Mouse (Mus musculus) embryo, embryonic 10 days (tissue): ENCODE measurements around the gene Gnb5.

Experiments used
- DNase-seq: peaks from one replicate; pipeline ENCODE4 v3.0.0-alpha.2; 2015; ENCODE audit warnings: low spot score

Gnb5 gene

DNA sequence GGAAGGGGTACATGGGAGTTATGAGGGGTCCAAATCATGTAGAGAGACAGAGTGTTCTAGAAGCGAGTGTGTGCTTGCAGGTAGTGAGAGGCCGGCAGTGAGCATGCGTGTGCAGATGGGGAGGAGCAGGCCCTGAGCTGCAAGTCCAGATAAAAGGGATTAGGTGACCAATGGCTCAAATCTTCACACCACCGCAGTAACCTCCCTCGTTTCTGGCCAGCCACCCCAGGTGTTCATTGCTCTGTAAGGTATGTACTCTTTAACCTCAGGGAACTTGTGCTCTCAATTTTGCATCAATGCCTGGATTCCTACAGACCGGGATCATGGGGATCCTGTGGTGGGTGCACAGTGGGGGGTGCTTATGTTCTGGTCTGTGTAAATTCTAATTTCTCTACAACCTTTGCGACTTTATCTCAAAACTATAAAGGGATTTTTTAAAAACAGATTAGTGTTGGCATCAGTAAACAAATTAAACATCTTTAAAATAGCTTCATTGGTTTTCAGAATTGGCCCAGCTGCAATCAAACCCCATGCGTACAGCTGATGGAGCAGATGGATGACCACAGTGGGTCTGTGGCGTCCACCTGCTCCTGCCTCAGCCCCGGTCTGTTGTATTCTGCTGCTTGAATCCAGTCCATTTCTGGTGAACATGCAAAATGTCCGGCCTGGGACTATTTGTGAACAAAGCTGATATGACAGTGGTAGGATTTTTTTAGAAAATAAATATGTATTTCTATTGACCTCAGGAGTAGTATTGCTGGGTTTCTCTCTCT lies at the start of gene Gnb5:
Gene Gnb5, plus strand, starts transcription at position 163 of the 773 bp plus-strand sequence.
- no peak for DNase-seq

GRCm38 (mm10) chr9:75258792-75259191 lies 47.3 kb upstream of the Gnb5 start:
- no peak for DNase-seq

DNA sequence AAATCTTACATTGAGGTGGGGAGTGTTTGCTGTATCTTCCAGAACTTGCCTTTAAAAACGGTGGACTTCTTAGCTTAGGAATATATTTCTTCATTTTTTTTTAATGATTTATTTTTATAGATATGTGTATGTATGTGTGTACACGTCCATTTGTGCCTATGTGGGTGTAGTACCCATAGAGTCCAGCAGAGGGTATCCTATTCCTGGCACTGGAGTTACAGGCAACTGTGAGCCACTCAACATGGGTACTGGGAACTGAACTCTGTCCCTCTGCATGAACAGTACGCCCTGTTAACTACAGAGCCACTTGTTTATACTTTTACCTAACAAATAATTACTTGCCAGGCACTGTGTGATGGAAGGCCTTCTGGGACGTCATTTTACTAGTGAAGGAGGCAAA lies 46.4 kb upstream of the Gnb5 start:
- DNase-seq: no peak

- DNase-seq: peak; percentile 60
Observed at GRCm38 (mm10) chr9:75261332-75261872, 44.7 kb upstream of the Gnb5 start.

DNA sequence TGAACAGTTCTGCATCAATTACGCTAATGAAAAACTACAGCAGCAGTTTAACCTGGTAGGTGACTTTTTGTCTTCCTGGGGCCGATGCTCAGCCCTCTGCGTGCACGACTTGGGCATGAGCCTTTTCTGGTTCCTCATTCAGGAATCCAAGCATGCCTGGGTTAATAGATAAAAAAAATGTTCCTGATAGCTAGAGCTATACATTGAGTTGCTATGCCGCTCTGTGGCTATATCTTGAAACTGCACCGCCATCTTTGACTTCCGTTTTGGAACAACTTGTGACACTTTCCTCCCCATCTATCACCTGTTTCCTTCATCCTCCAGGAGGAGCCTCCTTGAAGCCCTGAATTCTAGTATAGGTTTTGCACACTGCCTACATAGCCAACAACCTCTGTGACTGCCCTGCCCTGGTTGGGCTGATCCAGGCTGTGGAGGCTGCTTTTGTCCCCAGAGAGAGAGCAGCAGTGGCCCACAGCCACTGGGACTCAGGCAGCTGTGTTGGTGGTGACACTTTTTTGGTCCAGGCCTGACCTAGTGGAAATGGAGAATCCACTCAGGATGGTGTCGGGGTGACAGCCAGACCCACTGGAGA lies 43.8 kb upstream of the Gnb5 start:
- DNase-seq: peak; percentile 33

GRCm38 (mm10) chr9:75264008-75264718 lies 41.9 kb upstream of the Gnb5 start:
- DNase-seq: no peak

DNA sequence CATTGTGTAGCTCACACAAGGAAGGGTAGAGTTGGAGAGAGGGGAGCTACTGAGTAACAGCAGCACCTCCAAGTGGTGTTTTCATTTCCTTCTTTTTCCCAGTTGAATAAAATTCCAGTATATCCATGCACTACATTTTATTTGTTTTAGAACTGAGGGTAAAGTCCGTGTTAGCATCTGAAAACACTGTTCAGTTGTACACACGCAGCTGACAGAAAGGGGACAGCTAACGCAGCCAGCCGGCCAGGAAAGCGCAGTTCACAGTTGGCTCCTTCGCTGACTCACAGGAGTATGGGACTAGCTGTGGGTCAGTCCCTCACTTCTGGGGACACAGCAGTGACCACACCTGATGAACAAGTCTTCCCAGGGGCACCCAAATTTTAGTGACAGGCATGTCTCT lies 38.9 kb upstream of the Gnb5 start:
- DNase-seq: no peak

DNA sequence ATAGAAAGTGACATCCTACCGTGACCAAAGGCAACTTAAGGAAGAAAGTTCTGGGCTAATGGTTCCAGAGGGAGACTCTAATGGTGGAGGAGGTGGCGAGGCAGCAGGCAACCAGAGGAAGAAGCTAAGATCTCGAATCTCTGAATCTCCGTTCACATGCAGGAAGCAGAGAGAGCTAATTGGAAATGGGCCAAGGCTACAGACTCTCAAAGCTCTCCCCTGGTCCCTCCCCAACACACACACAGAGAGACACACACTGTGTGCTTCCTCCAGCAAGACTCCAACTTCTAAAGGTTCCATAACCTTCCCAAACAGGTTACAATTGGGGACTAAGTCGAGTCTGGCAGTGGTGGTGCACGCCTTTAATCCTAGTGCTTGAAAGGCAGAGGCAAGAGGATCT lies 35.7 kb upstream of the Gnb5 start:
- DNase-seq: no peak

DNA sequence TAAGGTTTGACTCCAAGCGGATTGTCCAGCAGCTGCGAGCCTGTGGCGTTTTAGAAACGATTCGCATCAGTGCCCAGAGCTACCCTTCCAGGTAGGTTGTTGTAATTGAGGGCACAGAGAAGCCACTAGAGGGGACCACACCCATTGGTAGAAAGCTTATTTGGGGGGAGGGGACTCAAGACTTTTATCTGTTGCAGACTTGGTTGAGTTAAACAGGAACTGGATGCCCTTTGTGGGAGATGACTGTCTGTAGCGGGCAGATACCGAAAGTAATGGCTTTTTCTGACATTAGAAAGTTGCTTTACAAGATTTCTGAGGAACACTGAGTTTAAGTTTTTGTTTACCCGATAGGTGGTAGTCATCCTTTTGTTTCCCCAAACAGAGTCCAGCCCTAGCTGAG lies 34.5 kb upstream of the Gnb5 start:
- DNase-seq: no peak

- DNase-seq: no peak
Observed at GRCm38 (mm10) chr9:75273646-75274045, 32.4 kb upstream of the Gnb5 start.

DNA sequence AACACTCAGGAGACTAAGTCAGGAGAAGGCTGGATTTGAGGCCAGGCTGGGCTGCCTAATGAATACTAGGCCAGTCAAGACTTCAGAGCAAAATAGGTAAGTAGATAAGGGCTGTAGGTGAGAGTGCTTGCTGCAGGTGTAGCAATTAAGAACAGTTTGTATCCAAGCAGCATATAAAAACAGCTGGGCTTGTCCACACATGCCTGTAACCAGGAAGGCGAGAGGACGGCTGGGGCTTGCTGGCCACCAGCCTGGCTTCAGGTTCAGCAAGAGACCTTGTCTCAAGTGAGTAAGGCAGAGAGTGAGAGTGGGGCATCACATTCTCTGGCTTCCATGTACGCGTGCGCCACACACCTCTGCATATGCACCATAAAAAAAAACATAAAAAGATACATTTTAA lies 31.6 kb upstream of the Gnb5 start:
- DNase-seq: no peak

DNA sequence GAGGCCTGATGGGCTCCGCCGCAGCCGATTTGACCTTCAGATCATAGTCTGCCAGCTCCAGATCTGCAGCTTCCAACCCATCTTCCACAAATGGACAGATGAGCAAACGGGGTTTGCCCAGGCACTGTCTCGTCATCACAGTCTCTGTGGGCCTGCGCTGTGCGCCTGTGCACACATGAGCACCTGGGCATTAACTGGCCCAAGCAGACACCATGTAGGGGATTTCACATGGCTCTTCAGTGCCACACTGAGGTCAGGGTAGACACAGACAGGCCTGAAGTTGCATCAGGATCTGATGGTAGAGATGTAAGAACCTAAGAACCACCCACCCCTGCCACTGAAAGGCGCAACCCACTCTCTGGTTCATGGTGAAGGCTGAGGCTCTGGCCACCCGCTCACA lies 31.0 kb upstream of the Gnb5 start:
- DNase-seq: no peak

- peak; percentile 67 for DNase-seq
Observed at GRCm38 (mm10) chr9:75280814-75281213, 25.3 kb upstream of the Gnb5 start.

- no peak for DNase-seq
Observed at GRCm38 (mm10) chr9:75282179-75282578, 23.9 kb upstream of the Gnb5 start.

GRCm38 (mm10) chr9:75282830-75283229 lies 23.3 kb upstream of the Gnb5 start:
- DNase-seq: peak; percentile 80

DNA sequence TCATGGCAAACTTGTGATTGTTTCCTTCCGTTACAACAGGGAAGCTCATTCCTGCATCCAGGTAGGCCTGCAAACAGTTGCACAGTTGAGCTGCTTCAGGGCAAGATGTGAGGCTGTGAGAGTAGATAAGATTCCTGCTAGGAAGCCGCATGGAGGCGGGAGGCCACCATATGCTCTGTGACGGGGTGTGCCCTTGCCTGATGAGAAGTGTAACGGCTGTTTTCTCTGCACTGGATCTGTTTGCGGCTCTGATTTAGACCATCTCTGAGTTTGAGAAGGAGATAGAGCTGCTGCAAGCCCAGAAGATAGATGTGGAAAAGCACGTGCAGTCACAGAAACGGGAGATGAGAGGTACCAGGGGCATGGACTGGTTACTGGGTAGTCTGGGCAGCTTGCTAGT lies 22.5 kb upstream of the Gnb5 start:
- DNase-seq: no peak

DNA sequence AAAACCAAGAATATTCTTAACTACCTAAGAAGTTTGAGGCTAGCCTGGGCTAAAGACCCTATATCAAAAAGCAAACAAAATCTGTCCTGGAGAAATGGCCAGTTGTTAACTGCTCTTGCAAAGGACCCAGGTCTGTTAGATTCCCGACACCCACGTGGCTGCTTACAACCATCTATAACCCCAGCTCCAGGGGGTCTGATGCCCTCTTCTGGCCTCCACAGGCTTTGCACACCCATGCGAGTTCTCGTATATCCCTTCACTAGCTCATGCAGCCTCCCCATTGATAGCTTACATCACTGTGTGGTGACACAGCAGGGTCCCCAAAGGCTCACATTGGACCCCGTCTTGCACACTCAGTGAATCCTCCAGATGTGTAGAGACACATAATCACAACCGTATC lies 20.7 kb upstream of the Gnb5 start:
- DNase-seq: no peak

DNA sequence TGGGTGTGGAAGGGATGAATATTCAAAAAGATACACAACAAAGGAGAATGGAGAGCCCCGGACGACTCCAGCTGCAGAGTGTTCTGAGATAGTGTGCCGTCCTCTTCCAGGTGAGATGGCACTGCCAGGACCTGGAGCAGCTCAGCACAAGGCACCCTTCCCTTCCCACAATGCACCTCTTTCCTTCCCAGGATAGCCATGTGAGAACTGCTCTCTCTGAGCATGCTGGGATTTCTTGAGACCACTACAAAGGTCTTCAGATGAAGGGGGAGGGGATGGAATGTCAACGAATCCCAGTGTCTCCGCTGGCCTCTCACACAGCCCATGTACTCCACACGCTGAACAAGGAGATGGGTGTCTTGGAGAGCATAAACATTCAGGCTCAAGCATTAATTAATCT lies 18.5 kb upstream of the Gnb5 start:
- no peak for DNase-seq

GRCm38 (mm10) chr9:75289545-75289944 lies 16.5 kb upstream of the Gnb5 start:
- DNase-seq: no peak

DNA sequence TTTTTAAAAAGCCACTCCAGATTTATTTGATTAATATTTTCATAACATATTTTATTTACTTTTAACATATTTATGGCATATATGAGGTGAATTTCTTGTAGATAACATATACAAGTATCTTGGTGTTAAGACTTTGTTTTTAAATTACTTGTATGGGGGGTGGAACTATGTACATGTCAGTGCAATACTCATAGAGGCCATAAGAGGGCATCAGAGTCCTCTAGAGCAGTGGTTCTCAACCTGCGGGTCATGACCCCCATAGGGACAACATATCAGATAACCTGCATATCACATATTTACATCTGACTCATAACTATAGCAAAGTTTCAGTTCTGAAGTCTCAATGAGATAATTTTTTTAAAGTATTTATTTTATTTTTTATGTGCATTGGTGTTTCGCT lies 6.7 kb upstream of the Gnb5 start:
- DNase-seq: peak; percentile 34

GRCm38 (mm10) chr9:75303033-75303432 lies 3.1 kb upstream of the Gnb5 start:
- DNase-seq: no peak

GRCm38 (mm10) chr9:75303701-75304261 lies 2.3 kb upstream of the Gnb5 start:
- no peak for DNase-seq

DNA sequence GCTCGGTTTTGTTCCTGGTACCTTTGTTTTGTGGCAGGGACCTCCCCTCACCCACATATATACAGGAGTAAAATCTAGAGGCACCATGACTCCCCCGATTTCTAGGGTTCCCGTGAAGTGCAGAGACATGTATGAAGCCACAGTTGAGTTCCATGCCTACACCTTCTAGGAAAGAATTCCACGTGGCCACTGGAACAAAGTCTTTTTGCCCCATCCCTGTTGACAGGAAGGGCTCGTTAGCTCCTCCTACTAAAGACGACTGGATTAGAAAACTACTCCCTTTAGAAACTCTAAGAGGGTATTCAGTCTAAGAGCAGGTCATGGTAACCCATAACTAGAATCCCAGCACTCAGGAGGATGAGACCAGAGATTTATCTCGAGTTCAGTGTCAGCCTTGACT lies 1.8 kb upstream of the Gnb5 start:
- DNase-seq: no peak
